Mouse (Mus musculus): Measurements from ENCODE around the gene Gm37240. TPM values are rescaled to one million over a fixed set of nuclear protein-coding genes. Genes with fewer than 3 reads are reported as not detected.

The Gm37240 gene
- total RNA-seq, 2 experiments from 2014 or later: 1.3 to 1.9 TPM

- no peak for DNase-seq (ENCODE audit: low spot score in 2 of 2)
Observed at GRCm38 (mm10) chr3:85644814-85645213, 242.5 kb downstream of the Gm37240 start.

GRCm38 (mm10) chr3:85641751-85642150 is 245.6 kb downstream of the Gm37240 start:
- no peak for DNase-seq (ENCODE audit: low spot score in 2 of 2)

- DNase-seq (ENCODE audit: low spot score in 2 of 2): peak in 1 of 2 experiments; percentile 52
Observed at GRCm38 (mm10) chr3:85636716-85637447, 250.4 kb downstream of the Gm37240 start.

- DNase-seq (ENCODE audit: low spot score in 2 of 2): no peak
Observed at GRCm38 (mm10) chr3:85635591-85635990, 251.7 kb downstream of the Gm37240 start.

- no peak for DNase-seq (ENCODE audit: low spot score in 2 of 2)
Observed at GRCm38 (mm10) chr3:85635126-85635419, 252.2 kb downstream of the Gm37240 start.

- DNase-seq (ENCODE audit: low spot score in 2 of 2): peak; percentile 28 to 46
Observed at GRCm38 (mm10) chr3:85634389-85635125, 252.8 kb downstream of the Gm37240 start.

GRCm38 (mm10) chr3:85633733-85634132 is 253.6 kb downstream of the Gm37240 start:
- DNase-seq (ENCODE audit: low spot score in 2 of 2): no peak

- no peak for DNase-seq (ENCODE audit: low spot score in 2 of 2)
Observed at GRCm38 (mm10) chr3:85629895-85630510, 257.3 kb downstream of the Gm37240 start.

- DNase-seq (ENCODE audit: low spot score in 2 of 2): no peak
Observed at GRCm38 (mm10) chr3:85619751-85620150, 267.6 kb downstream of the Gm37240 start.

- DNase-seq (ENCODE audit: low spot score in 2 of 2): peak; percentile 25 to 50
Observed at GRCm38 (mm10) chr3:85619345-85619744, 268.0 kb downstream of the Gm37240 start.

- DNase-seq (ENCODE audit: low spot score in 2 of 2): no peak
Observed at GRCm38 (mm10) chr3:85618885-85619284, 268.4 kb downstream of the Gm37240 start.

GRCm38 (mm10) chr3:85616389-85616788 is 270.9 kb downstream of the Gm37240 start:
- DNase-seq (ENCODE audit: low spot score in 2 of 2): no peak

GRCm38 (mm10) chr3:85607753-85608152 is 279.6 kb downstream of the Gm37240 start:
- DNase-seq (ENCODE audit: low spot score in 2 of 2): peak in 1 of 2 experiments; percentile 65

GRCm38 (mm10) chr3:85606912-85607311 is 280.4 kb downstream of the Gm37240 start:
- DNase-seq (ENCODE audit: low spot score in 2 of 2): no peak

- DNase-seq (ENCODE audit: low spot score in 2 of 2): no peak
Observed at GRCm38 (mm10) chr3:85603811-85604210, 283.5 kb downstream of the Gm37240 start.

GRCm38 (mm10) chr3:85601841-85602305 is 285.4 kb downstream of the Gm37240 start:
- no peak for DNase-seq (ENCODE audit: low spot score in 2 of 2)

GRCm38 (mm10) chr3:85599526-85599925 is 287.8 kb downstream of the Gm37240 start:
- peak in 1 of 2 experiments; percentile 29 for DNase-seq (ENCODE audit: low spot score in 2 of 2)

GRCm38 (mm10) chr3:85594452-85594851 is 292.9 kb downstream of the Gm37240 start:
- no peak for DNase-seq (ENCODE audit: low spot score in 2 of 2)

GRCm38 (mm10) chr3:85592640-85593252 is 294.6 kb downstream of the Gm37240 start:
- no peak for DNase-seq (ENCODE audit: low spot score in 2 of 2)

- DNase-seq (ENCODE audit: low spot score in 2 of 2): no peak
Observed at GRCm38 (mm10) chr3:85592067-85592466, 295.3 kb downstream of the Gm37240 start.

- DNase-seq (ENCODE audit: low spot score in 2 of 2): peak in 1 of 2 experiments; percentile 51
Observed at GRCm38 (mm10) chr3:85590090-85590754, 297.1 kb downstream of the Gm37240 start.
